Mouse (Mus musculus): ENCODE measurements around the gene Noc4l. TPM values are rescaled to one million over a fixed set of nuclear protein-coding genes. Genes with fewer than 3 reads are reported as not detected.

Gene Noc4l
- total RNA-seq, 2 experiments from 2014 or later = 19.3 to 21.0 TPM

DNA sequence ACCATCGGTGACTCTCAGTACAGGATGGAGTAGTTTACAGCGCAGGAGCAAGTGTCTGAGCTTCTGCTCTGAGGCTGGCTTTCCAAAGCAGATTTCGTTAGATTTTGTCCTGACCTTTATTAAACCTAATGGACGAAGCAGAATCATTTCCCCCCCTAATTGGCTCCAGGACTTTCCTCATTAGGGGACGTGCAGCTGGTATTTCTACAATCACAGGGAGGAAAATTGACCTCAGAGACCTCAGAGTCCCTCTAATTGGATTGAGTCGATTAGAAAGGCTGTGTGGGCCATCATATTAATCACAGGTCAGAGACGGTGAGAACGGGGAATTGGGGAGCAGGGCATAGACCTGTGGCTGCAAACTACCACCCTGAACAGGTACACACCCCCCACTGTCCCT lies 44.3 kb downstream of the Noc4l start:
- DNase-seq = no peak

DNA sequence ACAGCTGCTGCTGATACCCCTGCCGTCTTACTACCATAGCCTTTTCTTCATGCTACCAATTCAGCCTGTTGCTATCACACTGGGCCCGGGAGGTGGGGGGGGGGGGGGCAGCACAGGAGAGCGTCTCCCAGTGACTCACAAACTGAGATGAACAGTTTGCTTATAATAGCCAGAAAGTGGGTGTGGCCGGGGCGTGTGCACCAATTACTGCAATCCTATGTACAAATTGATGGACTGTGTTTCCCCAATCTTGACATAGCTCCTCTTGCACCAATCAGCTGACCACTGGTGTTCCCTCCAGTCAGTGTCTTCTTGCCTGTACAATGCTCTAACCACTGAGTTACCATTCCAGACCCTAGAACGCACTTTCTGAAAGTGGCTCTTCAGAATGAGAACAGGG lies 44.9 kb downstream of the Noc4l start:
- no peak for DNase-seq

GRCm38 (mm10) chr5:110607767-110608166 lies 45.5 kb downstream of the Noc4l start:
- no peak for DNase-seq

GRCm38 (mm10) chr5:110605531-110606221 lies 47.5 kb downstream of the Noc4l start:
- DNase-seq = no peak

- no peak for DNase-seq
These were observed 48.9 kb downstream of the Noc4l start for GRCm38 (mm10) chr5:110604311-110604710.

DNA sequence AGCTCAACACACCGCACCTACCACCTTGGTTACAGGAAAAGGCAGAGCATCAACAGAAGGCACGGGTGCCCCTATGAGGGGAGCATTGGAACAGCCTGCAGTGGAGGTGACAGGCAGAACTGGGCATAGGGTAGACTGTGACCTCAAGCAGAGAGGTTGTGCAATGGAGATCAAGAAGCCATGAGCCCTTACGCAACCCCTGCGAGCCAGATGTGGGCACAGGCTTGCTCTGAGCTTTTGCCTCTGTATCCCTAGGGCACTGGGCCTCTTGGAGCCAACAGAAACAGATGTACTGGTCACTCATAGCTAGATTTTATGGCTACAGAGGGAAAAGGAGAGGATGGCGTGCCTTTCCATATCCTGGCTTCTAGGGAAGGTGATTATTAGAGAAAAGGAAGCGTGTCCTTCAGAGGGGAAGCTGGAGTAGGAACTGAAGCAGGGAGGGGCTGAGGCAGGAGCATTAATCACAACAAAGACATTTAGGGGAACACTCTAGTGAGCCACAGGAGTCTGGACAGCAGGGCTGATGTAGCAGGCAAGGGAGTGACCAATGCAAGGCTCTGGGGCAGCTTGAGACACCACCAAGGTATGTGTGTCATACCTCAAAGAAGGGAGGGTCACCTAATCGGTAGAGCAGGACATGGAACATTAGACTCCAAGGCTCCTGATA lies 50.1 kb downstream of the Noc4l start:
- DNase-seq = no peak

Small RNA genes within 50 kb of the gene (microRNA-seq; reads per million reads assigned to microRNA genes)
- 2.1 to 2.7 reads per million in 2 experiments for gene Mir7026

Other genes starting within 250 kb of the Noc4l start
- 10 to 100 TPM; 49.7 to 52.2 TPM for gene Fbrsl1, start 204.9 kb downstream of the Noc4l start, total RNA-seq (2021)
- not detected for gene Galnt9, start 109.1 kb downstream of the Noc4l start, total RNA-seq (2021)
- 10 to 100 TPM; 11.3 to 13.4 TPM for gene Ddx51, start within 50 bp of the Noc4l start, total RNA-seq (2021)
- gene Ep400, start 117.3 kb upstream of the Noc4l start, total RNA-seq (2021) = 10 to 100 TPM; 64.1 to 67.5 TPM
- 10 to 100 TPM; 23.4 to 25.6 TPM for gene Pus1, start 127.2 kb upstream of the Noc4l start, total RNA-seq (2021)
- gene Ulk1, start 156.7 kb upstream of the Noc4l start, total RNA-seq (2021) = 10 to 100 TPM; 49.8 to 51.1 TPM
- 10 to 100 TPM; 12.4 to 13.1 TPM for gene Hscb, start 186.4 kb upstream of the Noc4l start, total RNA-seq (2021)
- gene Chek2, start 186.6 kb upstream of the Noc4l start, total RNA-seq (2021) = 1 to 10 TPM; 5.9 to 6.4 TPM
- 10 to 100 TPM; 29.3 to 29.9 TPM for gene Ttc28, start 226.4 kb upstream of the Noc4l start, total RNA-seq (2021)

Measured in heart, postnatal 4 days (tissue).